Mouse (Mus musculus): ENCODE measurements around the gene Mcm2. TPM values are rescaled to one million over a fixed set of nuclear protein-coding genes. Genes with fewer than 3 reads are reported as not detected.

The Mcm2 gene
- polyA plus RNA-seq, 1 experiment from 2014 or later, result 39.0 TPM

GRCm38 (mm10) chr6:88858341-88858740, 40.2 kb downstream of the Mcm2 start:
- Histone ChIP-seq H3K4me1 (ENCODE audit: control insufficient read depth, insufficient read depth, low read length) (no peaks in the 10 kb centered on the region), H3K9ac (replicated peaks; ENCODE audit: low read length) (no peak overlapping the region), H3K9me3 (ENCODE audit: control insufficient read depth, low read length) (no peaks in the 10 kb centered on the region), H3K36me3 (ENCODE audit: control insufficient read depth, insufficient read depth, low read length) (peaks cover 91% of the 10 kb centered on the region), H3K4me3 (replicated peaks; ENCODE audit: low read depth, low read length) (no peak overlapping the region), H3K27ac (replicated peaks; ENCODE audit: low read depth, low read length) (no peak overlapping the region), H3K27me3 (ENCODE audit: control insufficient read depth, insufficient read depth, low read length) (no peaks in the 10 kb centered on the region), H3K4me2 (ENCODE audit: low read length) (no peak overlapping the region)
- WGBS, result 77% methylated on average over 7 of the region's 7 CpGs
- DNase-seq, result no peak
- no peak for ATAC-seq (ENCODE audit: low FRiP score, low TSS enrichment)

GRCm38 (mm10) chr6:88857830-88858229, 40.8 kb downstream of the Mcm2 start:
- no peak for ATAC-seq (ENCODE audit: low FRiP score, low TSS enrichment)

GRCm38 (mm10) chr6:88857249-88857648, 41.3 kb downstream of the Mcm2 start:
- H3K4me1 ChIP-seq (ENCODE audit: control insufficient read depth, insufficient read depth, low read length), result no peaks in the 10 kb centered on the region
- no peak overlapping the region for H3K27ac ChIP-seq (replicated peaks; ENCODE audit: low read depth, low read length)
- no peak overlapping the region for H3K4me2 ChIP-seq (ENCODE audit: low read length)
- H3K36me3 ChIP-seq (ENCODE audit: control insufficient read depth, insufficient read depth, low read length), result peaks cover 89% of the 10 kb centered on the region
- H3K9ac ChIP-seq (replicated peaks; ENCODE audit: low read length), result no peak overlapping the region
- H3K4me3 ChIP-seq (replicated peaks; ENCODE audit: low read depth, low read length), result no peak overlapping the region
- ATAC-seq (ENCODE audit: low FRiP score, low TSS enrichment) (no peak), DNase-seq (no peak)
- H3K9me3 ChIP-seq (ENCODE audit: control insufficient read depth, low read length), result no peaks in the 10 kb centered on the region
- WGBS, result 50% methylated on average over 9 of the region's 9 CpGs
- no peaks in the 10 kb centered on the region for H3K27me3 ChIP-seq (ENCODE audit: control insufficient read depth, insufficient read depth, low read length)

More at GRCm38 (mm10) chr6:88857830-88858229, 40.8 kb downstream of the Mcm2 start:
- Histone ChIP-seq H3K9ac (replicated peaks; ENCODE audit: low read length) (no peak overlapping the region), H3K4me1 (ENCODE audit: control insufficient read depth, insufficient read depth, low read length) (no peaks in the 10 kb centered on the region), H3K9me3 (ENCODE audit: control insufficient read depth, low read length) (no peaks in the 10 kb centered on the region), H3K4me2 (ENCODE audit: low read length) (no peak overlapping the region), H3K36me3 (ENCODE audit: control insufficient read depth, insufficient read depth, low read length) (peaks cover 90% of the 10 kb centered on the region), H3K27ac (replicated peaks; ENCODE audit: low read depth, low read length) (no peak overlapping the region), H3K27me3 (ENCODE audit: control insufficient read depth, insufficient read depth, low read length) (no peaks in the 10 kb centered on the region), H3K4me3 (replicated peaks; ENCODE audit: low read depth, low read length) (no peak overlapping the region)
- 87% methylated on average over 6 of the region's 6 CpGs for WGBS
- DNase-seq, result no peak

- Histone ChIP-seq H3K27me3 (ENCODE audit: control insufficient read depth, insufficient read depth, low read length) (no peaks in the 10 kb centered on the region), H3K9ac (replicated peaks; ENCODE audit: low read length) (no peak overlapping the region), H3K36me3 (ENCODE audit: control insufficient read depth, insufficient read depth, low read length) (peaks cover 80% of the 10 kb centered on the region), H3K4me2 (ENCODE audit: low read length) (no peak overlapping the region), H3K9me3 (ENCODE audit: control insufficient read depth, low read length) (no peaks in the 10 kb centered on the region), H3K4me1 (ENCODE audit: control insufficient read depth, insufficient read depth, low read length) (no peaks in the 10 kb centered on the region), H3K27ac (replicated peaks; ENCODE audit: low read depth, low read length) (no peak overlapping the region), H3K4me3 (replicated peaks; ENCODE audit: low read depth, low read length) (no peak overlapping the region)
- ATAC-seq (ENCODE audit: low FRiP score, low TSS enrichment) (no peak), DNase-seq (peak; percentile 88)
- 25% methylated on average over 5 of the region's 5 CpGs for WGBS
Observed at GRCm38 (mm10) chr6:88855636-88856035, 42.9 kb downstream of the Mcm2 start.

- H3K4me1 ChIP-seq (ENCODE audit: control insufficient read depth, insufficient read depth, low read length), result no peaks in the 10 kb centered on the region
- 84% methylated on average over 5 of the region's 5 CpGs for WGBS
- H3K36me3 ChIP-seq (ENCODE audit: control insufficient read depth, insufficient read depth, low read length), result peaks cover 80% of the 10 kb centered on the region
- DNase-seq (no peak), ATAC-seq (ENCODE audit: low FRiP score, low TSS enrichment) (no peak)
- H3K9ac ChIP-seq (replicated peaks; ENCODE audit: low read length), result no peak overlapping the region
- no peaks in the 10 kb centered on the region for H3K27me3 ChIP-seq (ENCODE audit: control insufficient read depth, insufficient read depth, low read length)
- no peaks in the 10 kb centered on the region for H3K9me3 ChIP-seq (ENCODE audit: control insufficient read depth, low read length)
- no peak overlapping the region for H3K4me3 ChIP-seq (replicated peaks; ENCODE audit: low read depth, low read length)
- no peak overlapping the region for H3K4me2 ChIP-seq (ENCODE audit: low read length)
- H3K27ac ChIP-seq (replicated peaks; ENCODE audit: low read depth, low read length), result no peak overlapping the region
Observed at GRCm38 (mm10) chr6:88854509-88854908, 44.1 kb downstream of the Mcm2 start.

- ATAC-seq (ENCODE audit: low FRiP score, low TSS enrichment), result no peak
Observed at GRCm38 (mm10) chr6:88850034-88850433, 48.5 kb downstream of the Mcm2 start.

GRCm38 (mm10) chr6:88849270-88849669, 49.3 kb downstream of the Mcm2 start:
- Histone ChIP-seq H3K27ac (replicated peaks; ENCODE audit: low read depth, low read length) (no peak overlapping the region), H3K27me3 (ENCODE audit: control insufficient read depth, insufficient read depth, low read length) (no peaks in the 10 kb centered on the region), H3K36me3 (ENCODE audit: control insufficient read depth, insufficient read depth, low read length) (peaks cover 86% of the 10 kb centered on the region), H3K9ac (replicated peaks; ENCODE audit: low read length) (no peak overlapping the region), H3K9me3 (ENCODE audit: control insufficient read depth, low read length) (no peaks in the 10 kb centered on the region), H3K4me3 (replicated peaks; ENCODE audit: low read depth, low read length) (no peak overlapping the region), H3K4me2 (ENCODE audit: low read length) (no peak overlapping the region), H3K4me1 (ENCODE audit: control insufficient read depth, insufficient read depth, low read length) (no peaks in the 10 kb centered on the region)
- ATAC-seq (ENCODE audit: low FRiP score, low TSS enrichment) (no peak), DNase-seq (no peak)
- WGBS, result 40% methylated on average over 4 of the region's 4 CpGs

More at GRCm38 (mm10) chr6:88850034-88850433, 48.5 kb downstream of the Mcm2 start:
- no peaks in the 10 kb centered on the region for H3K4me1 ChIP-seq (ENCODE audit: control insufficient read depth, insufficient read depth, low read length)
- DNase-seq, result no peak
- no peak overlapping the region for H3K4me3 ChIP-seq (replicated peaks; ENCODE audit: low read depth, low read length)
- 86% methylated on average over 7 of the region's 7 CpGs for WGBS
- no peaks in the 10 kb centered on the region for H3K9me3 ChIP-seq (ENCODE audit: control insufficient read depth, low read length)
- H3K27me3 ChIP-seq (ENCODE audit: control insufficient read depth, insufficient read depth, low read length), result no peaks in the 10 kb centered on the region
- no peak overlapping the region for H3K27ac ChIP-seq (replicated peaks; ENCODE audit: low read depth, low read length)
- H3K36me3 ChIP-seq (ENCODE audit: control insufficient read depth, insufficient read depth, low read length), result peaks cover 86% of the 10 kb centered on the region
- no peak overlapping the region for H3K9ac ChIP-seq (replicated peaks; ENCODE audit: low read length)
- no peak overlapping the region for H3K4me2 ChIP-seq (ENCODE audit: low read length)

- WGBS, result 79% methylated on average over 2 of the region's 2 CpGs
- DNase-seq (no peak), ATAC-seq (ENCODE audit: low FRiP score, low TSS enrichment) (no peak)
- Histone ChIP-seq H3K4me3 (replicated peaks; ENCODE audit: low read depth, low read length) (no peak overlapping the region), H3K4me2 (ENCODE audit: low read length) (no peak overlapping the region), H3K9ac (replicated peaks; ENCODE audit: low read length) (no peak overlapping the region), H3K27me3 (ENCODE audit: control insufficient read depth, insufficient read depth, low read length) (no peaks in the 10 kb centered on the region), H3K36me3 (ENCODE audit: control insufficient read depth, insufficient read depth, low read length) (peaks cover 83% of the 10 kb centered on the region), H3K4me1 (ENCODE audit: control insufficient read depth, insufficient read depth, low read length) (no peaks in the 10 kb centered on the region), H3K27ac (replicated peaks; ENCODE audit: low read depth, low read length) (no peak overlapping the region), H3K9me3 (ENCODE audit: control insufficient read depth, low read length) (no peaks in the 10 kb centered on the region)
Observed at GRCm38 (mm10) chr6:88847571-88847970, 51.0 kb downstream of the Mcm2 start.

- no peak for ATAC-seq (ENCODE audit: low FRiP score, low TSS enrichment)
- no peak for DNase-seq
- Histone ChIP-seq H3K4me1 (ENCODE audit: control insufficient read depth, insufficient read depth, low read length) (peaks cover 10% of the 10 kb centered on the region), H3K27ac (replicated peaks; ENCODE audit: low read depth, low read length) (no peak overlapping the region), H3K4me3 (replicated peaks; ENCODE audit: low read depth, low read length) (no peak overlapping the region), H3K36me3 (ENCODE audit: control insufficient read depth, insufficient read depth, low read length) (peaks cover 68% of the 10 kb centered on the region), H3K27me3 (ENCODE audit: control insufficient read depth, insufficient read depth, low read length) (no peaks in the 10 kb centered on the region), H3K9me3 (ENCODE audit: control insufficient read depth, low read length) (no peaks in the 10 kb centered on the region), H3K9ac (replicated peaks; ENCODE audit: low read length) (no peak overlapping the region), H3K4me2 (ENCODE audit: low read length) (no peak overlapping the region)
- 87% methylated on average over 7 of the region's 7 CpGs for WGBS
Observed at GRCm38 (mm10) chr6:88844901-88845565, 53.5 kb downstream of the Mcm2 start.
